Mouse (Mus musculus) hindbrain, embryonic 11.5 days (tissue): Measurements from ENCODE around the gene Myo16. TPM values are rescaled to one million over a fixed set of nuclear protein-coding genes. Genes with fewer than 3 reads are reported as not detected.
A peak's percentile ranks its signal among the peaks of the same experiment; 100 is the strongest.

Experiments used
- ATAC-seq: fragments of 200-750 bp; cut with Nextera tagmentation; 2 replicates; pipeline ENCODE4 v1.8.0; 2017; ENCODE audit warnings: mild to moderate bottlenecking, moderate TSS enrichment, moderate library complexity; ENCODE audit not compliant: low FRiP score
- DNase-seq: peaks from one replicate; pipeline ENCODE4 v3.0.0-alpha.2; 2015; ENCODE audit warnings: low spot score
- H3K27ac ChIP-seq: fragments of 300-500 bp; sonication (generic); 2 replicates; pipeline ENCODE4 v1.5.1; 2014; ENCODE audit warnings: mild to moderate bottlenecking, low read depth, low read length
- H3K27me3 ChIP-seq: fragments of 300-500 bp; sonication (generic); 2 replicates; pipeline ENCODE4 v1.6.1; 2014; ENCODE audit warnings: mild to moderate bottlenecking, low read length, moderate library complexity, mixed read lengths; ENCODE audit not compliant: control insufficient read depth, insufficient read depth
- H3K36me3 ChIP-seq: fragments of 300-500 bp; sonication (generic); 2 replicates; pipeline ENCODE4 v1.6.1; 2014; ENCODE audit warnings: mild to moderate bottlenecking, low read length, moderate library complexity, mixed read lengths; ENCODE audit not compliant: control insufficient read depth, insufficient read depth
- H3K4me1 ChIP-seq: fragments of 300-500 bp; sonication (generic); replicated peaks from 2 replicates; pipeline ENCODE4 v1.6.1; 2014; ENCODE audit warnings: low read length, mixed read lengths; ENCODE audit not compliant: control insufficient read depth, insufficient read depth
- H3K4me2 ChIP-seq: fragments of 300-500 bp; sonication (generic); replicated peaks from 2 replicates; pipeline ENCODE4 v1.6.1; 2014; ENCODE audit warnings: mild to moderate bottlenecking, low read depth, low read length
- H3K4me3 ChIP-seq: fragments of 300-500 bp; sonication (generic); 2 replicates; pipeline ENCODE4 v1.5.1; 2014; ENCODE audit warnings: low read depth, low read length
- H3K9ac ChIP-seq: fragments of 300-500 bp; sonication (generic); 2 replicates; pipeline ENCODE4 v1.6.1; 2014; ENCODE audit warnings: low read depth, low read length
- H3K9me3 ChIP-seq: fragments of 300-500 bp; sonication (generic); 2 replicates; pipeline ENCODE4 v1.6.1; 2016; ENCODE audit warnings: low read length; ENCODE audit not compliant: control insufficient read depth
- WGBS: fragments of 180-500 bp; shearing (Covaris S2); extraction: QIAGEN DNeasy Blood & Tissue Kit; methylation state at CpG from one replicate; pipeline ENCODE4 v1.1.7; 2014; 5-methylcytosine and 5-hydroxymethylcytosine counted together
- polyA plus RNA-seq: library from polyadenylated mRNA; unstranded; fragments of >200 nt; fragmentation: Nextera tagmentation; extraction: Ambion mirVana; gene quantifications from 2 replicates; pipeline ENCODE4 v1.2.1, GENCODE M21; 2014

Myo16 gene
- polyA plus RNA-seq, 1 experiment from 2014 or later: 5.5 TPM

DNA sequence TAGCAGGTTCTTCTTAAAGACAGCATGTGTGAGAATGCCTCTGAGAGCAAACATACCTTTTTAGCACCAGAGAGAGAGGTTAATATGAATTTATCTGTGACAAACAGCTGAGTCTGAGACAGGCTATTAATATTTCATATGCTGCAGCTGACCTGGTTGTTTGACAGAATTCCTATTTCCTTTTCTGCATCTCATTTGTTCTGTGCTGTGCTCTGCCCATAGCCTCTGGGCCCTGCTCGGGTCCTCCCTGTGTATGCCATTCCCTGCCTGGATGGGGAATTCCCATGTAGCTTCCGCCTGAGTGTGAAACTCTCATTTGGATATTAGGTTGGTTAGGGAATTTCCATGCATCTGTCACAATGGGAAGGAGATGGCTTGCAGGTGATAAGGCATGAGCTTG lies 240.8 kb downstream of the Myo16 start:
- H3K4me3 ChIP-seq: no peak overlapping the region
- H3K4me2 ChIP-seq: no peak overlapping the region
- 77% methylated on average over 2 of the region's 2 CpGs for WGBS
- H3K27me3 ChIP-seq: no peaks in the 10 kb centered on the region
- H3K9ac ChIP-seq: no peak overlapping the region
- peak overlapping the region; percentile 13; the same call in 1 of the 2 replicates for H3K27ac ChIP-seq
- ATAC-seq (no peak), DNase-seq (no peak)
- H3K9me3 ChIP-seq: no peaks in the 10 kb centered on the region
- H3K36me3 ChIP-seq: no peaks in the 10 kb centered on the region
- no peaks in the 10 kb centered on the region for H3K4me1 ChIP-seq

DNA sequence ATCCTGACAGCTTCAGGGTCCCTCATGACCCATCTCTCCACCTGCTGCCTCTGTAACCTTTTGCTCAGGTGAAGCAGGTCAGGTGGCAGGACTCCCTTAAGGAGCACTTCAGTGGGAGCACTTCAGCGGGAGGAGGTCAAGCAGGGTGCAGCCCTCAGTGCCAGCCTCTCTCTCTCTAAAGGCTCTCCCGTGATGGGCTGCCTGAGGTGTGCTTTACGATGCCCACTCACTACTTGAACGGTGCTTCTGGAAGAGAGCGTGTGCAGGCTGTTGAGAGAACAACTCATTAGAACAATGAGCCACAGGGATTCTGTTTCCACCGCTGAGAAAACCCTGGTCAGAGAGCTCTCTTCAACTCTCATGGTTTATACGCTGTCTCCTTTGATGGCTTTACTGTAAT lies 241.4 kb downstream of the Myo16 start:
- Histone ChIP-seq H3K4me1 (no peaks in the 10 kb centered on the region), H3K27ac (peak overlapping the region; percentile 13), H3K9ac (no peak overlapping the region), H3K9me3 (no peaks in the 10 kb centered on the region), H3K4me3 (no peak overlapping the region), H3K4me2 (no peak overlapping the region), H3K36me3 (no peaks in the 10 kb centered on the region), H3K27me3 (no peaks in the 10 kb centered on the region)
- DNase-seq (no peak), ATAC-seq (no peak)
- 80% methylated on average over 7 of the region's 7 CpGs for WGBS

DNA sequence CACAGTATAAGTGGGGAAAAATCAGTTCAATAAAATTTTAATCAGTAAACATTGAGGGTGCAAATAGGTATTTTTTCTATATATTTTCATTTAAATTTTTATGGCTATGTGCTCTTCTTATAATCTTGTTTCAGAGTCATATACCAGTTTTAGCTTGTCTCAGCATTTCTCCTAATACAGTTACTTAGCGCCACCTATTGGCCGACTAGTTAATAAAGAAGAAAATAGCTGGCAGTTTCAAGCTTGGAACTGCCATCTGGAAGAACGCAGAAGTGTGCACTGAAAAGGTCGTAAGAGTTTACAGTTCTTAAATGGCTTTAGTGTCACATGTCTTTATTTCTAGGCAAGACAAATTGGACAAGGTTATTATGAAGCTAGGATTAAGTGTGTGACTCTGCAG lies 248.9 kb downstream of the Myo16 start:
- Histone ChIP-seq H3K9ac (no peak overlapping the region), H3K4me3 (no peak overlapping the region), H3K4me2 (no peak overlapping the region), H3K4me1 (no peaks in the 10 kb centered on the region), H3K27me3 (no peaks in the 10 kb centered on the region), H3K36me3 (no peaks in the 10 kb centered on the region), H3K27ac (no peak overlapping the region), H3K9me3 (no peaks in the 10 kb centered on the region)
- peak; percentile 86 for DNase-seq
- no peak for ATAC-seq
- 15% methylated on average over 4 of the region's 4 CpGs for WGBS

GRCm38 (mm10) chr8:10405469-10405868 lies 251.8 kb downstream of the Myo16 start:
- Histone ChIP-seq H3K36me3 (no peaks in the 10 kb centered on the region), H3K27ac (no peak overlapping the region), H3K9me3 (no peaks in the 10 kb centered on the region), H3K9ac (no peak overlapping the region), H3K27me3 (no peaks in the 10 kb centered on the region), H3K4me2 (no peak overlapping the region), H3K4me1 (no peaks in the 10 kb centered on the region), H3K4me3 (no peak overlapping the region)
- DNase-seq: peak; percentile 83
- no peak for ATAC-seq
- WGBS: 42% methylated on average over 8 of the region's 8 CpGs

DNA sequence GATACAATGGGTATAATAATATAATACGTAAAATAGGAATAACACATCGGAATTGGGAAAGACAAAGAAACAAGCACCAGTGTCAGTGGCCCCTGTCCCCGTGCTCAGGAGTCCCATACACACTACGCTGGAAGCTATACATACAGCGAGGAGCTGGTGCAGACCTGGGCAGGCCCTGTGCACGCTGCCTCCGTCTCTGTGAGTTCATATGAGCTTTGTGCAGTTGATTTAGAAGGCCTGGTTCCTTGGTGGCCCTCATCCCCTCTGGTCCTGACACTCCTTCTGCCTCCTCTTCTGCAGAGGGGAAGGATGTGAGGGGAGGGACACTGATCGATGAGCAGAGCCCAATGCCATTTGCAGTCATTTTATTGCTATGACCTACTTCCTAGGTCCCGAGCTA lies 255.3 kb downstream of the Myo16 start:
- DNase-seq (no peak), ATAC-seq (no peak)
- no peak overlapping the region for H3K4me3 ChIP-seq
- whole genome bisulfite sequencing: 90% methylated on average over 9 of the region's 9 CpGs
- H3K36me3 ChIP-seq: no peaks in the 10 kb centered on the region
- H3K27me3 ChIP-seq: no peaks in the 10 kb centered on the region
- no peak overlapping the region for H3K27ac ChIP-seq
- no peak overlapping the region for H3K4me2 ChIP-seq
- no peaks in the 10 kb centered on the region for H3K9me3 ChIP-seq
- no peak overlapping the region for H3K9ac ChIP-seq
- no peaks in the 10 kb centered on the region for H3K4me1 ChIP-seq

DNA sequence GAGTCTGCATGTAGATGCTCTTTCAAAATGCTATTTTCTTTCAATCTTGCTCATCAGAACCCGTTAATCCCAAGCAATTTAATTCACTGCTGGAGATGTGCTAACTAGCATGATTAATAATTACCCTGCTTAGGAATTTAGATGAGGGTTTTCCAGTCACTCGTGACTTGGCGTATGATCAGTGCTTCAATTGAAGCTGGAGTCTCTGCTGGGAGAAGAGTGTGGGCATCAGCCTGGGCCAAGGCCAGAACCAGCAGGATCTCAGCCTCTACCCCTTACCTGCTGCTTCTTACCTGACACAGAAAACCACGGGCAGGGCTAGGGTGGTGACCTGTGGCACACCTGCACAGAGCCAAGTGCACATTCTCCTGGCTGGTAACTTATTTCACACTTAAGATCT lies 257.8 kb downstream of the Myo16 start:
- DNase-seq: no peak
- no peak for ATAC-seq

DNA sequence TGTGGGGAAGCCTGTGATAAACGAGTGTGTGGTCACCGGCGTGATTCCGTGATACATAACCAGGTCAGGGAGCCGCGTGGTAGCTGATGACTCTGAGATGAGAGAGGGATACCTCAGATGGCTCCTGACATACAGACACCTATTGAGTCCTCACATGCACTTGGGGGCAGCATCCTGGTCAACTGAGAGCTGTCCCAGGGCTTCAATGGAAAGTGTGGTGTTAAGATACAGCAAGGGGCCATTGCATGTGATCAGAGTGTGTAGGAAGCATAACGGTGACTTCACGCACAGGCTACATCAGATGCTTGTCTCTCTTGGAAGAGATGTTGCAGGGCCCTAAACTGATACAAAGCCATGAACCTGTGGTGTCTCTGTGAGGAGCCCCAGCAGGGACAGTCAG lies 260.2 kb downstream of the Myo16 start:
- ATAC-seq (no peak), DNase-seq (no peak)
- WGBS: 88% methylated on average over 8 of the region's 8 CpGs
- no peak overlapping the region for H3K9ac ChIP-seq
- H3K9me3 ChIP-seq: no peaks in the 10 kb centered on the region
- no peaks in the 10 kb centered on the region for H3K4me1 ChIP-seq
- H3K4me3 ChIP-seq: no peak overlapping the region
- H3K27ac ChIP-seq: no peak overlapping the region
- no peak overlapping the region for H3K4me2 ChIP-seq
- H3K27me3 ChIP-seq: peaks cover 2% of the 10 kb centered on the region; the same call in 1 of the 2 replicates
- no peaks in the 10 kb centered on the region for H3K36me3 ChIP-seq

More for the DNA sequence above, 257.8 kb downstream of the Myo16 start:
- Histone ChIP-seq H3K27me3 (no peaks in the 10 kb centered on the region), H3K9ac (no peak overlapping the region), H3K36me3 (no peaks in the 10 kb centered on the region), H3K27ac (no peak overlapping the region), H3K4me2 (no peak overlapping the region), H3K4me3 (no peak overlapping the region), H3K9me3 (no peaks in the 10 kb centered on the region), H3K4me1 (no peaks in the 10 kb centered on the region)
- WGBS: 80% methylated on average over 4 of the region's 4 CpGs

DNA sequence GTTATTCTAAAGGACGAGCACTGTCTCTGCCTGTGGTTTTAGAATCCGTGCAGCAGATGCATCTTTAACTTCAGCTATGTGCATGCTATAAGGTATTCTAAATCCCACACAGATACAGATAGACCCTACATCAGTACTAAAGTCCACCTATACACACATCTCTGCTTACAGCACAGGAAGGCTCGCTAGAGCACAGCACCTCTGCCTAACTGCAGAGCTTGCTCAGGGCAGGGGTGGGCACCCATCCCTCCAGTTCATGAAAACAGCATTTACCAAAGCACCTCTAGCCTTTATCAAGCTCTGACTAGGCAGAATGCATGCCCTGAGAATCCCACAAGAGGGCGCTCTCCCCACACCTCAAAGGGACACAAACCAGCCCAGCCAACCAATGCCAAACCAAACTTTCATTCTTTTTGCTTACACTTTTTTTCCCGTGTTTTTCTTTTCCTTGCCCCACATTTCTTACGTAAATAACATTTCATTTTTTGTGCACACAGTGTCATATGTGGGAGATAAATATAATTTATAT lies 261.0 kb downstream of the Myo16 start:
- Histone ChIP-seq H3K9me3 (no peaks in the 10 kb centered on the region), H3K27ac (no peak overlapping the region), H3K9ac (no peak overlapping the region), H3K4me1 (no peaks in the 10 kb centered on the region), H3K27me3 (peaks cover 2% of the 10 kb centered on the region; the same call in 1 of the 2 replicates), H3K4me2 (no peak overlapping the region), H3K4me3 (no peak overlapping the region), H3K36me3 (no peaks in the 10 kb centered on the region)
- DNase-seq: peak; percentile 89
- peak; percentile 11; the same call in 1 of the 2 replicates for ATAC-seq
- WGBS: 23% methylated on average over 6 of the region's 6 CpGs

DNA sequence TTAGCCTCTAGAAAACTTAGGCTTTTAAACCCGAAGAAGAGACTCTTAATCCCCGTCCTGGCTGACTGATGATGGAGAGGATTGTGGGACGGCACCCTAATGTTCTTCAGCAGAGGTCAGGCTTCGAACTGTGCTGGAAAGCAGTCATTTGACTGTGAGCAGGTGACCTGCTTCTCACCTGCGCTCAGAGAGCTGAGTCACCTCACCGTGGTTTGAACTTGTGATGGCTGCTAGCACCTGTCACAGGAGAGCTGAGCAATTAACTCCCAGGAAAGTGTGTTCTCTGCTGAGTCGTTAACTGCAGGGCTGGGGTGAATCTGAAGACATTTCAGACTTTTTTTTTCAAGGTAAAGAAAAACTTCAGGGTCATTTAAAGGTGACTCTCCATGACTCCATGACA lies 261.6 kb downstream of the Myo16 start:
- Histone ChIP-seq H3K9ac (no peak overlapping the region), H3K27ac (no peak overlapping the region), H3K4me2 (no peak overlapping the region), H3K9me3 (no peaks in the 10 kb centered on the region), H3K4me3 (no peak overlapping the region), H3K36me3 (no peaks in the 10 kb centered on the region), H3K4me1 (no peaks in the 10 kb centered on the region), H3K27me3 (peaks cover 2% of the 10 kb centered on the region; the same call in 1 of the 2 replicates)
- WGBS: 38% methylated on average over 7 of the region's 7 CpGs
- DNase-seq: no peak
- no peak for ATAC-seq
